Mouse (Mus musculus) neural tube, embryonic 15.5 days (tissue): ENCODE measurements around the gene Gpr4. TPM values are rescaled to one million over a fixed set of nuclear protein-coding genes. Genes with fewer than 3 reads are reported as not detected.
A peak's percentile ranks its signal among the peaks of the same experiment; 100 is the strongest.

Experiments used
- ATAC-seq: fragments of 200-750 bp; cut with Nextera tagmentation; 2 replicates; pipeline ENCODE4 v1.8.0; 2017; ENCODE audit warnings: mild to moderate bottlenecking, moderate TSS enrichment, moderate library complexity; ENCODE audit not compliant: low FRiP score
- H3K27ac ChIP-seq: fragments of 300-500 bp; sonication (generic); replicated peaks from 2 replicates; pipeline ENCODE4 v1.5.1; 2015; ENCODE audit warnings: mild to moderate bottlenecking, inconsistent platforms
- H3K27me3 ChIP-seq: fragments of 300-500 bp; sonication (generic); replicated peaks from 2 replicates; pipeline ENCODE4 v1.6.1; 2015; ENCODE audit warnings: inconsistent platforms
- H3K36me3 ChIP-seq: fragments of 300-500 bp; sonication (generic); 2 replicates; pipeline ENCODE4 v1.6.1; 2015; ENCODE audit warnings: inconsistent platforms
- H3K4me1 ChIP-seq: fragments of 300-500 bp; sonication (generic); 2 replicates; pipeline ENCODE4 v1.6.1; 2015; ENCODE audit warnings: inconsistent platforms
- H3K4me2 ChIP-seq: fragments of 300-500 bp; sonication (generic); 2 replicates; pipeline ENCODE4 v1.6.1; 2015; ENCODE audit warnings: inconsistent platforms, mild to moderate bottlenecking, moderate library complexity
- H3K4me3 ChIP-seq: fragments of 300-500 bp; sonication (generic); replicated peaks from 2 replicates; pipeline ENCODE4 v1.5.1; 2015; ENCODE audit warnings: mild to moderate bottlenecking, inconsistent platforms
- H3K9ac ChIP-seq: fragments of 300-500 bp; sonication (generic); replicated peaks from 2 replicates; pipeline ENCODE4 v1.6.1; 2015; ENCODE audit warnings: mild to moderate bottlenecking, inconsistent platforms
- H3K9me3 ChIP-seq: fragments of 300-500 bp; sonication (generic); replicated peaks from 2 replicates; pipeline ENCODE4 v1.6.1; 2016; ENCODE audit warnings: inconsistent platforms
- WGBS: fragments of 180-500 bp; shearing (Covaris S2); methylation state at CpG from one replicate; pipeline ENCODE4 v1.1.7; 2015; ENCODE audit warnings: mixed read lengths; 5-methylcytosine and 5-hydroxymethylcytosine counted together
- microRNA counts: library from miRNA; unstranded; fragments of <30 nt; microRNA quantifications from one replicate; lab custom pipeline; 2016
- microRNA-seq: library from miRNA; unstranded; fragments of <30 nt; microRNA quantifications from one replicate; pipeline ENCODE4, GENCODE M21; 2017
- polyA plus RNA-seq: library from polyadenylated mRNA; unstranded; fragments of >200 nt; fragmentation: Nextera tagmentation; extraction: Ambion mirVana; gene quantifications from 2 replicates; pipeline ENCODE4 v1.2.1, GENCODE M21; 2015

The Gpr4 gene
- polyA plus RNA-seq, 1 experiment from 2014 or later: 3.1 TPM

DNA sequence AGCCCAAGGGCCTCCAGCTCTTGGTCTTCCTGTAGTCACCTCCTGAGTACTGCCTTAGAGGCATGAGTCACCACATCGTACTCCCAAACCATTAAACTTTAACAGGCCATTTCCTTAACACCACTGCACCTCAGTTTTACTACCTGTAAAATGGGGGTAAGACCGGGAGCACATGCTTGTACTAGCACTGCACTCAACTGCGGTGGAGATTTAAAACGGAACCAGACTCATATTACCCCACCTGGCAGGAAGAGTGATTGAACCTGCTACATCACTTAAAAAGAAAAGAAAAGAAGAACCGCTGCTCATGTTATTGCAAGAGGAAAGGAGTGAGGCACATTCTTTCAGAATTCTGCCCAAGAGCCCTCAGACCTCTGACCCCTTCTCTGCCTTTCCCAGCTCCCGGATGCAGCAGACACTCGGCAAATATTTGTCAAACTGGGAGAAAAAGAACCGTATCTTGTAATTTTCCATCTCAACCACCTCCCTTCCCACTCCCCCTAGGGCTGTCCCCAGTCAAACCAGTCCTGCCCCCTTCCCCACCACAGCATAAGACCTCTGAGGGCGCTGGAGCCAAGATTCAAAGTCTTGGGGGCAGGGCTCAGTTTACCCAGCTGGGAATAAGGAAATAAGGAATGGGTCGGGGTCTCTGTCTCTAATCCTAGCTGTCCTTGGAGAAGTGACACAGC lies 56.8 kb downstream of the Gpr4 start:
- 50% methylated on average over 10 of the region's 10 CpGs for WGBS
- peak overlapping the region; percentile 77 for H3K27ac ChIP-seq
- no peaks in the 10 kb centered on the region for H3K9me3 ChIP-seq
- ATAC-seq: no peak
- H3K4me3 ChIP-seq: peak overlapping the region; percentile 96
- H3K4me2 ChIP-seq: peak overlapping the region; percentile 96
- peaks cover 51% of the 10 kb centered on the region for H3K4me1 ChIP-seq
- peak overlapping the region; percentile 88 for H3K9ac ChIP-seq
- H3K36me3 ChIP-seq: peaks cover 15% of the 10 kb centered on the region
- no peaks in the 10 kb centered on the region for H3K27me3 ChIP-seq

GRCm38 (mm10) chr7:19269721-19270441 lies 57.5 kb downstream of the Gpr4 start:
- H3K9me3 ChIP-seq: no peaks in the 10 kb centered on the region
- peak overlapping the region; percentile 77 for H3K27ac ChIP-seq
- no peaks in the 10 kb centered on the region for H3K27me3 ChIP-seq
- WGBS: 2% methylated on average over 18 of the region's 19 CpGs
- H3K9ac ChIP-seq: peak overlapping the region; percentile 88
- H3K4me2 ChIP-seq: peak overlapping the region; percentile 96
- peaks cover 51% of the 10 kb centered on the region for H3K4me1 ChIP-seq
- peak overlapping the region; percentile 96 for H3K4me3 ChIP-seq
- peaks cover 7% of the 10 kb centered on the region; the same call in 1 of the 2 replicates for H3K36me3 ChIP-seq
- ATAC-seq: no peak

DNA sequence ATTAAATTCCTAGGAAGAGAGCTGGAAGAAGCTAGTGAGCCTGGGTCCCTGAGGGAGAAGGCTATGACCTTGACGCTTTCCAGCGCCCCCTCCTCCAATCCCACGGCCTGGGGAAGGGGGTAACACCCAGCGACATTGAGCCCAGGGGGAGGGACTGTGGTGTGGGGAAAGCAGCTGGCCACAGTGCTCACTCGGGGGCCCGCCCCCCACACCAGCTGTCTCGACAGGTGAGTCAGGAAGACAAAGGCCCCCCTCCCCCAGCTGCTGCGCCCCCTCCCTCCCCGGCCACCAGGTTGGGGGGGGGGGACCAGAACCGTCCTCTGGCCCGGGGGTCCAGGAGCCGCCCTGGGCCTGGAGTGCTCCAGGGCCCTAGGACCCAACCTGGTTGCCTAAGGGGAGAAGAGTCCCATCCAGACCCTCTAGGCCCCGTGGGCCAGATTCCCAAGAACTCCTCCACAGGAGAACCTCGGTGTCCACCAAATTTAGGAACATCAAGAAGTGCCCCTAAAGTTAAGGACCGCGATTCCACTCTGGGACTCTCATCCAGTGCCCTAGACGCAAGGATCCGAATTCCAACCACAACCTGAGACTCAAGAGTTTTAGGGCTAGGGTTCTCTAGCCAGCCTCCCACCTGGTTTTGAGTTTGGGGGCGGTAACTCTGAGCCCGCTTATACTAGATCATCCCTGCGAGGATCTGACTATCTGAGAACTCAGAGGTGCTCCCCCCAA lies 58.3 kb downstream of the Gpr4 start:
- Histone ChIP-seq H3K36me3 (peaks cover 7% of the 10 kb centered on the region; the same call in 1 of the 2 replicates), H3K4me1 (peaks cover 47% of the 10 kb centered on the region), H3K27me3 (no peaks in the 10 kb centered on the region), H3K9ac (peak overlapping the region; percentile 88), H3K27ac (peak overlapping the region; percentile 89), H3K4me2 (peak overlapping the region; percentile 96), H3K9me3 (no peaks in the 10 kb centered on the region), H3K4me3 (peak overlapping the region; percentile 96)
- no peak; the same call in 1 of the 2 replicates for ATAC-seq
- WGBS: 1% methylated on average over 20 of the region's 21 CpGs

DNA sequence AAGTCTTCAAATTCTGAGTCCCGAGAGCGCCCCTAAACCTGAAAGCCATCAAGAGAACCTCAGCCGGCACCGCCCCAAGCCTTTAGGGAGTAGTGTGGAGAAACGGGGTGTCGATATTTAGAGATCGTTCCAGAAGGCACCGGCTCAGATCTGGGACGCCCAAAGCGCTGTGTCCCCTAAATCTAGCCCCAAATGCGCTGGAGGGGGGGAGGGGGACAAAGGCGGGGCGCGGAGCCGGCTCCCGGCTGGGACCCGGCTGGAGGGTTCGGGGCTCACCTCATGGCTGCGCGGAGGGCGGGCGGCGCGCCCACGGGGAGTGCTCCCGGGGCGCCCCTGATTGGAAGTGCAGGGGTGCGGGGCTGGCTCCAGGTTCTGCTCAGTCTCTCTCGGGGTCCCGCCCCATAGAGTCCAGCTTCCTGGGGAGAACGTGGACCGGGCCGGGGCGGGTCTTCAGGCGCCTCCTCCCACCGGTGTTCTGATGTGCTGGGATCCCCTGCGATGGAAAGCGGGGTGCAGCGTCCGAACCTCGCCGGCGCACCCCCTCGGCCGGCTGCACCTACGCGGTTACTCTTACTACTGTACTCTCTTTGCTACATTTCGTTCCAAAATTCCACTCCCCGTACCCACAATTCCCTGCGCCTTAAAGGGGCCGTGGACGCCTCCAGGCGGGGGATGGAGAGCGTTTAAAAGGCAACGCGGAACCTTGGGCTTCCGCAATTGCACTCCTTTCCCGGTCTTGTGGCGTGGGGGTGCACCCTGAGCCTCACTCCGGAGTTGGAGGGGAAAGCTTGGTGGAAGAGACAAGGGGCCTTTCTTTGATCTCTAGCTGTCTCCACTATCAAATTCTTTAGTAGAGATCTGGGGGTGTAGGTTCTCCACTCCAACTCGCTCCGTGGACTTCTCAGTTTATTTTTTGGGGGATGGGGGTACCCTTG lies 59.2 kb downstream of the Gpr4 start, which contains the start of gene Vasp:
Gene Vasp (minus strand): TSS at position 580 of the 935 bp plus-strand sequence.
- H3K36me3 ChIP-seq: peaks cover 7% of the 10 kb centered on the region; the same call in 1 of the 2 replicates
- peak; percentile 81 for ATAC-seq
- peak within 1 kb of the TSS; percentile 88 for H3K9ac ChIP-seq
- H3K27me3 ChIP-seq: no peaks in the 10 kb centered on the region
- peak within 1 kb of the TSS; percentile 89 for H3K27ac ChIP-seq
- H3K4me1 ChIP-seq: peaks cover 39% of the 10 kb centered on the region
- peak within 1 kb of the TSS; percentile 96 for H3K4me3 ChIP-seq
- H3K4me2 ChIP-seq: peak within 1 kb of the TSS; percentile 96
- WGBS: under 1% methylated on average over 58 of the region's 62 CpGs
- H3K9me3 ChIP-seq: no peaks in the 10 kb centered on the region

GRCm38 (mm10) chr7:19272173-19272764 lies 59.9 kb downstream of the Gpr4 start:
- 1% methylated on average over 36 of the region's 36 CpGs for WGBS
- ATAC-seq: peak; percentile 83
- H3K36me3 ChIP-seq: peaks cover 7% of the 10 kb centered on the region; the same call in 1 of the 2 replicates
- H3K9ac ChIP-seq: peak overlapping the region; percentile 88
- peak overlapping the region; percentile 96 for H3K4me2 ChIP-seq
- H3K27me3 ChIP-seq: no peaks in the 10 kb centered on the region; the same call in 1 of the 2 replicates
- H3K27ac ChIP-seq: peak overlapping the region; percentile 89
- no peaks in the 10 kb centered on the region for H3K9me3 ChIP-seq
- H3K4me3 ChIP-seq: peak overlapping the region; percentile 96
- peaks cover 37% of the 10 kb centered on the region for H3K4me1 ChIP-seq

MicroRNAs encoded within 50 kb of the gene (microRNA counts, 519-probe panel; counts per million panel counts)
- microRNA mmu-miR-330 (lab: Ali Mortazavi, UCI): 1,342 counts per million, percentile 11 among the panel's probes with 10 or more counts

Small RNA genes lying within 50 kb of the gene (microRNA-seq; reads per million reads assigned to microRNA genes)
- 340 reads per million, percentile 69 among the genes with 10 or more reads in this experiment for gene Mir330

Other genes starting within 250 kb of the Gpr4 start
- gene Nanos2, start 225.1 kb upstream of the Gpr4 start, polyA plus RNA-seq: 0.84 and 0.93 TPM in 2 replicates
- 7.6 and 8.0 TPM in 2 replicates for gene Mypop, start 221.3 kb upstream of the Gpr4 start, polyA plus RNA-seq
- gene Irf2bp1, start 208.5 kb upstream of the Gpr4 start, polyA plus RNA-seq: 28.4 and 28.6 TPM in 2 replicates
- 0.31 and 1.3 TPM in 2 replicates for gene Foxa3, start 189.0 kb upstream of the Gpr4 start, polyA plus RNA-seq
- 26.4 and 28.3 TPM in 2 replicates for gene Sympk, start 188.2 kb upstream of the Gpr4 start, polyA plus RNA-seq
- gene Rsph6a, start 157.8 kb upstream of the Gpr4 start, polyA plus RNA-seq: 0.24 TPM in 1 of 2 replicates, not detected in the other
- 30.3 and 35.8 TPM in 2 replicates for gene Dmwd, start 136.3 kb upstream of the Gpr4 start, polyA plus RNA-seq
- gene Dmpk, start 128.7 kb upstream of the Gpr4 start, polyA plus RNA-seq: 10.0 and 14.9 TPM in 2 replicates
- gene Six5, start 117.9 kb upstream of the Gpr4 start, polyA plus RNA-seq: 1.8 and 3.1 TPM in 2 replicates
- gene Gm4969, start 94.2 kb upstream of the Gpr4 start, polyA plus RNA-seq: 7.5 and 8.2 TPM in 2 replicates
- 15.5 and 17.0 TPM in 2 replicates for gene Fbxo46, start 92.7 kb upstream of the Gpr4 start, polyA plus RNA-seq
- gene Qpctl, start 63.2 kb upstream of the Gpr4 start, polyA plus RNA-seq: 21.7 and 24.5 TPM in 2 replicates
- 122 and 124 TPM in 2 replicates for gene Snrpd2, start 62.8 kb upstream of the Gpr4 start, polyA plus RNA-seq
- 1.2 and 2.1 TPM in 2 replicates for gene Gipr, start 46.4 kb upstream of the Gpr4 start, polyA plus RNA-seq
- gene Eml2, start 36.1 kb upstream of the Gpr4 start, polyA plus RNA-seq: 11.6 and 13.3 TPM in 2 replicates
- gene Opa3, start 15.8 kb downstream of the Gpr4 start, polyA plus RNA-seq: 37.8 and 37.9 TPM in 2 replicates
- gene Vasp, start 59.3 kb downstream of the Gpr4 start, polyA plus RNA-seq: 40.9 and 55.5 TPM in 2 replicates
- gene Ppm1n, start 67.5 kb downstream of the Gpr4 start, polyA plus RNA-seq: 1.3 TPM in 2 replicates
- 105 and 121 TPM in 2 replicates for gene Rtn2, start 70.1 kb downstream of the Gpr4 start, polyA plus RNA-seq
- 0.09 and 0.18 TPM in 2 replicates for gene Fosb, start 97.5 kb downstream of the Gpr4 start, polyA plus RNA-seq
- 78.5 and 93.5 TPM in 2 replicates for gene Ercc1, start 132.2 kb downstream of the Gpr4 start, polyA plus RNA-seq
- 22.2 and 23.0 TPM in 2 replicates for gene Cd3eap, start 146.9 kb downstream of the Gpr4 start, polyA plus RNA-seq
- gene Ppp1r13l, start 147.2 kb downstream of the Gpr4 start, polyA plus RNA-seq: 1.9 and 2.1 TPM in 2 replicates
- 21.6 and 22.2 TPM in 2 replicates for gene Ercc2, start 169.5 kb downstream of the Gpr4 start, polyA plus RNA-seq
- gene Klc3, start 191.6 kb downstream of the Gpr4 start, polyA plus RNA-seq: 1.2 and 4.0 TPM in 2 replicates
- 16.6 and 38.6 TPM in 2 replicates for gene Ckm, start 192.2 kb downstream of the Gpr4 start, polyA plus RNA-seq
- gene Mark4, start 246.3 kb downstream of the Gpr4 start, polyA plus RNA-seq: 15.4 and 16.5 TPM in 2 replicates